In the genomic region with DNA sequence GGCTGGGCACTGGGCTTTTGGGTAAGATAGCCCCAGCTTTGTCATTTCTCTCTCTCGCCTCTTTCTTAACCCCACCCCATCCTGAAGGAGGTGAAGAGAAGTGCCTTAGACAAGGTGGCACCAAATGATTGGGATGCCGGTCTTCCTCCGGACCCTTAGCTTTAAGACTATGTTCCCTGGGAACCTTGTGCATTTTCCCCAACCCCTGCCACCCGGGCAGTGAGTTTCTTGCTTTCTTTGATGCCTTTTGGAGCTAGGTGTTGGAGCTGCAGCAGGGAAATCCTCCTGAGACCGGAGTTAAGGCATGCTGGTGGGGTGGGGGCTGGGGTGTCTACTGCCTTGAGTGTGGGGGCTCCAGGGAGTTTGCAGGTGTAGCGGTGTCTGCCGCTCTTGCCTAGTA, we compare ENCODE assay signal across 9 mouse cellular contexts. TPM values are rescaled to one million over a fixed set of nuclear protein-coding genes. Genes with fewer than 3 reads are reported as not detected.
DNase-seq lines count a peak whose midpoint lies in the region; ATAC-seq lines count a peak whose summit lies in the region.
"Had no signal": no experiment of that assay in that cellular context is flagged by ENCODE, and none has a peak within 500 bp of the region (broad histone marks: within the 10 kb centered on the region; RNA-seq: fewer than 3 reads in every experiment).

No protein-coding gene starts in this region.

- 4% methylated on average over 7 of the region's 7 CpGs for WGBS in lung, embryonic 16.5 days
- 8% methylated on average over 7 of the region's 7 CpGs for WGBS in forebrain, embryonic 15.5 days
- 4% methylated on average over 7 of the region's 7 CpGs for WGBS in limb, embryonic 13.5 days
- 5% methylated on average over 7 of the region's 7 CpGs for WGBS in stomach, embryonic 14.5 days

- H3K9me3 ChIP-seq in lung, embryonic 16.5 days (ENCODE audit: control insufficient read depth, low read length), result no peaks in the 10 kb centered on the region
- H3K9me3 ChIP-seq in forebrain, embryonic 15.5 days, result no peaks in the 10 kb centered on the region
- no peaks in the 10 kb centered on the region for H3K9me3 ChIP-seq in limb, embryonic 13.5 days
- H3K9me3 ChIP-seq in stomach, embryonic 14.5 days (ENCODE audit: control insufficient read depth, low read depth, low read length), result no peaks in the 10 kb centered on the region

- intact Hi-C loops in left cerebral cortex, postnatal 36 days (cut with DNase I), result no loop called here

- ATAC-seq in lung, embryonic 16.5 days (ENCODE audit: low read depth), result no peak
- ATAC-seq in forebrain, embryonic 15.5 days (replicated peaks), result no peak
- ATAC-seq in limb, embryonic 13.5 days (ENCODE audit: low FRiP score, low read depth), result no peak
- ATAC-seq in stomach, embryonic 14.5 days (ENCODE audit: insufficient number of reproducible peaks, insufficient read depth, low FRiP score, low read depth), result no peak

- no peak for DNase-seq in lung, postnatal 4 days
- no peak for DNase-seq in left cerebral cortex, postnatal 36 days (ENCODE audit: low spot score in 2 of 2)
- DNase-seq in frontal cortex, postnatal 14 days (ENCODE audit: low spot score in 2 of 2), result no peak

- peaks cover 7% of the 10 kb centered on the region for H3K4me1 ChIP-seq in lung, embryonic 16.5 days (replicated peaks; ENCODE audit: control insufficient read depth, insufficient read depth, low read length)
- H3K4me1 ChIP-seq in forebrain, embryonic 15.5 days, result peaks cover 22% of the 10 kb centered on the region
- peaks cover 29% of the 10 kb centered on the region for H3K4me1 ChIP-seq in limb, embryonic 13.5 days
- peaks cover 14% of the 10 kb centered on the region; the same call in 1 of the 2 replicates for H3K4me1 ChIP-seq in stomach, embryonic 14.5 days (ENCODE audit: control insufficient read depth, insufficient read depth, low read length)

- no peak overlapping the region for H3K27ac ChIP-seq in lung, embryonic 16.5 days (ENCODE audit: low read length)
- H3K27ac ChIP-seq in forebrain, embryonic 15.5 days (replicated peaks), result no peak overlapping the region
- no peak overlapping the region for H3K27ac ChIP-seq in limb, embryonic 13.5 days
- H3K27ac ChIP-seq in stomach, embryonic 14.5 days (ENCODE audit: low read length), result no peak overlapping the region

- peaks cover 75% of the 10 kb centered on the region for H3K27me3 ChIP-seq in lung, embryonic 16.5 days (ENCODE audit: control insufficient read depth, insufficient read depth, low read depth, low read length)
- peaks cover 84% of the 10 kb centered on the region for H3K27me3 ChIP-seq in forebrain, embryonic 15.5 days
- H3K27me3 ChIP-seq in limb, embryonic 13.5 days, result peaks cover 86% of the 10 kb centered on the region
- peaks cover 25% of the 10 kb centered on the region for H3K27me3 ChIP-seq in stomach, embryonic 14.5 days (ENCODE audit: control insufficient read depth, insufficient read depth, low read length)

- peak overlapping the region; percentile 93 for H3K4me2 ChIP-seq in lung, embryonic 16.5 days (ENCODE audit: low read depth, low read length)
- H3K4me2 ChIP-seq in forebrain, embryonic 15.5 days (replicated peaks), result peak overlapping the region; percentile 94
- H3K4me2 ChIP-seq in limb, embryonic 13.5 days (replicated peaks), result peak overlapping the region; percentile 97
- peak overlapping the region; percentile 93 for H3K4me2 ChIP-seq in stomach, embryonic 14.5 days (replicated peaks; ENCODE audit: low read depth, low read length)

- H3K36me3 ChIP-seq in lung, embryonic 16.5 days (ENCODE audit: control insufficient read depth, insufficient read depth, low read length), result no peaks in the 10 kb centered on the region
- no peaks in the 10 kb centered on the region for H3K36me3 ChIP-seq in forebrain, embryonic 15.5 days
- H3K36me3 ChIP-seq in limb, embryonic 13.5 days, result no peaks in the 10 kb centered on the region
- no peaks in the 10 kb centered on the region for H3K36me3 ChIP-seq in stomach, embryonic 14.5 days (ENCODE audit: control insufficient read depth, insufficient read depth, low read length)

- peak overlapping the region; percentile 55 for H3K4me3 ChIP-seq in lung, embryonic 16.5 days (ENCODE audit: low read length)
- H3K4me3 ChIP-seq in forebrain, embryonic 15.5 days, result peak overlapping the region; percentile 55
- peak overlapping the region; percentile 60 for H3K4me3 ChIP-seq in limb, embryonic 13.5 days
- H3K4me3 ChIP-seq in stomach, embryonic 14.5 days (ENCODE audit: low read depth, low read length), result peak overlapping the region; percentile 47

- peak overlapping the region; percentile 47; the same call in 1 of the 2 replicates for H3K9ac ChIP-seq in lung, embryonic 16.5 days (ENCODE audit: low read length)
- H3K9ac ChIP-seq in forebrain, embryonic 15.5 days (replicated peaks), result peak overlapping the region; percentile 48; the same call in 1 of the 2 replicates
- peak overlapping the region; percentile 66 for H3K9ac ChIP-seq in limb, embryonic 13.5 days
- H3K9ac ChIP-seq in stomach, embryonic 14.5 days (replicated peaks; ENCODE audit: low read depth, low read length), result no peak overlapping the region; the same call in 1 of the 2 replicates

RNA-seq across cellular contexts. Expression of a gene that starts 0.9 kb away (rescaled TPM):
- polyA plus RNA-seq in lung, embryonic 16.5 days (2015; fragmentation: Nextera tagmentation; extraction: Ambion mirVana), result 0.89 and 1.2 TPM in 2 replicates
- 0.10 and 0.34 TPM in 2 replicates for polyA plus RNA-seq in forebrain, embryonic 15.5 days (2015; fragmentation: Nextera tagmentation; extraction: Ambion mirVana)
- polyA plus RNA-seq in limb, embryonic 13.5 days (2015; fragmentation: Nextera tagmentation; extraction: Ambion mirVana), result 0.11 and 0.13 TPM in 2 replicates
- 0.04 TPM in 1 of 2 replicates, not detected in the other for polyA plus RNA-seq in stomach, embryonic 14.5 days (2014; fragmentation: Nextera tagmentation; extraction: Ambion mirVana)
- 10 to 100 TPM; 68.8 to 73.4 TPM for total RNA-seq in left cerebral cortex, postnatal 36 days (2021)
- polyA plus RNA-seq: erythroblast, embryonic 14.5 days had no signal

RNA-seq across cellular contexts. Expression of a gene that starts 21.5 kb away (rescaled TPM):
- 2.7 and 3.0 TPM in 2 replicates for polyA plus RNA-seq in lung, embryonic 16.5 days (2015; fragmentation: Nextera tagmentation; extraction: Ambion mirVana)
- 5.3 and 5.7 TPM in 2 replicates for polyA plus RNA-seq in forebrain, embryonic 15.5 days (2015; fragmentation: Nextera tagmentation; extraction: Ambion mirVana)
- 7.0 and 7.2 TPM in 2 replicates for polyA plus RNA-seq in limb, embryonic 13.5 days (2015; fragmentation: Nextera tagmentation; extraction: Ambion mirVana)
- polyA plus RNA-seq in stomach, embryonic 14.5 days (2014; fragmentation: Nextera tagmentation; extraction: Ambion mirVana), result 3.6 and 5.5 TPM in 2 replicates
- 100 to 1,000 TPM; 251 to 273 TPM for total RNA-seq in left cerebral cortex, postnatal 36 days (2021)
- polyA plus RNA-seq: erythroblast, embryonic 14.5 days had no signal

RNA-seq across cellular contexts. Expression of a gene that starts 42.7 kb away (rescaled TPM):
- polyA plus RNA-seq in lung, embryonic 16.5 days (2015; fragmentation: Nextera tagmentation; extraction: Ambion mirVana), result 0.13 and 0.14 TPM in 2 replicates
- 0.10 TPM in 1 of 2 replicates, not detected in the other for polyA plus RNA-seq in forebrain, embryonic 15.5 days (2015; fragmentation: Nextera tagmentation; extraction: Ambion mirVana)
- not detected in 2 replicates for polyA plus RNA-seq in limb, embryonic 13.5 days (2015; fragmentation: Nextera tagmentation; extraction: Ambion mirVana)
- polyA plus RNA-seq in stomach, embryonic 14.5 days (2014; fragmentation: Nextera tagmentation; extraction: Ambion mirVana), result 0.31 TPM in 1 of 2 replicates, not detected in the other
- 1 to 10 TPM; 1.0 to 1.2 TPM for total RNA-seq in left cerebral cortex, postnatal 36 days (2021)
- total RNA-seq: left cerebral cortex, postnatal 4 days had no signal
- polyA plus RNA-seq: erythroblast, embryonic 14.5 days had no signal
